Mouse (Mus musculus): ENCODE measurements around the gene Slc30a2.
"Not testable (repeated sequence)": the region's sequence is repeated elsewhere in the genome, so short reads cannot be mapped to it uniquely, and the experiment has no call there.

Gene Slc30a2

GRCm38 (mm10) chr4:134321524-134321923 lies 21.5 kb upstream of the Slc30a2 start:
- peak; percentile 16 for DNase-seq (ENCODE audit: low read depth, low spot score)

- DNase-seq (ENCODE audit: low read depth, low spot score), result no peak
Measured at GRCm38 (mm10) chr4:134324655-134325054, 18.3 kb upstream of the Slc30a2 start.

- DNase-seq (ENCODE audit: low read depth, low spot score), result no peak
Measured at GRCm38 (mm10) chr4:134326859-134327530, 16.0 kb upstream of the Slc30a2 start.

GRCm38 (mm10) chr4:134328151-134328550 lies 14.8 kb upstream of the Slc30a2 start:
- DNase-seq (ENCODE audit: low read depth, low spot score), result no peak

GRCm38 (mm10) chr4:134328832-134329231 lies 14.1 kb upstream of the Slc30a2 start:
- no peak for DNase-seq (ENCODE audit: low read depth, low spot score)

- no peak for DNase-seq (ENCODE audit: low read depth, low spot score)
Measured at GRCm38 (mm10) chr4:134330281-134330680, 12.7 kb upstream of the Slc30a2 start.

- DNase-seq (ENCODE audit: low read depth, low spot score), result not testable (repeated sequence)
Measured at GRCm38 (mm10) chr4:134341231-134341630, 1.8 kb upstream of the Slc30a2 start.

GRCm38 (mm10) chr4:134342213-134342779 lies 685 bp upstream of the Slc30a2 start:
- DNase-seq (ENCODE audit: low read depth, low spot score), result no peak

GRCm38 (mm10) chr4:134344620-134345019 lies 1.6 kb downstream of the Slc30a2 start:
- DNase-seq (ENCODE audit: low read depth, low spot score), result no peak

- no peak for DNase-seq (ENCODE audit: low read depth, low spot score)
Measured at GRCm38 (mm10) chr4:134345802-134346201, 2.8 kb downstream of the Slc30a2 start.

GRCm38 (mm10) chr4:134348078-134348477 lies 5.1 kb downstream of the Slc30a2 start:
- no peak for DNase-seq (ENCODE audit: low read depth, low spot score)

GRCm38 (mm10) chr4:134348545-134348944 lies 5.6 kb downstream of the Slc30a2 start:
- DNase-seq (ENCODE audit: low read depth, low spot score), result no peak

- DNase-seq (ENCODE audit: low read depth, low spot score), result no peak
Measured at GRCm38 (mm10) chr4:134349829-134350228, 6.8 kb downstream of the Slc30a2 start.

GRCm38 (mm10) chr4:134350641-134351040 lies 7.7 kb downstream of the Slc30a2 start:
- DNase-seq (ENCODE audit: low read depth, low spot score), result no peak

- DNase-seq (ENCODE audit: low read depth, low spot score), result peak; percentile 51
Measured at GRCm38 (mm10) chr4:134351329-134352260, 8.6 kb downstream of the Slc30a2 start.

- no peak for DNase-seq (ENCODE audit: low read depth, low spot score)
Measured at GRCm38 (mm10) chr4:134352261-134352707, 9.3 kb downstream of the Slc30a2 start.

GRCm38 (mm10) chr4:134352929-134353328 lies 9.9 kb downstream of the Slc30a2 start:
- DNase-seq (ENCODE audit: low read depth, low spot score), result no peak

- DNase-seq (ENCODE audit: low read depth, low spot score), result no peak
Measured at GRCm38 (mm10) chr4:134353527-134354409, 10.8 kb downstream of the Slc30a2 start.

- no peak for DNase-seq (ENCODE audit: low read depth, low spot score)
Measured at GRCm38 (mm10) chr4:134355841-134356452, 13.0 kb downstream of the Slc30a2 start.

- DNase-seq (ENCODE audit: low read depth, low spot score), result peak; percentile 88
Measured at GRCm38 (mm10) chr4:134356591-134357460, 13.8 kb downstream of the Slc30a2 start.

All from CD4-positive, CD25-positive, alpha-beta regulatory T cell, adult 2 months (primary cell).